Mouse (Mus musculus): Measurements from ENCODE around the gene Pxdn. TPM values are rescaled to one million over a fixed set of nuclear protein-coding genes. Genes with fewer than 3 reads are reported as not detected.

The Pxdn gene
- total and polyA plus RNA-seq, 3 experiments, result 28.7 to 69.4 (median 41.0) TPM

- no peaks in the 10 kb centered on the region for H3K27me3 ChIP-seq (ENCODE audit: control insufficient read depth, insufficient read depth, low read length)
- H3K27ac ChIP-seq, result no peak overlapping the region
- 59% methylated on average over 6 of the region's 6 CpGs for WGBS
- no peak overlapping the region for H3K4me3 ChIP-seq
- H3K9ac ChIP-seq (ENCODE audit: low read depth, low read length), result no peak overlapping the region
- intact Hi-C loops (cut with DNase I), result no loop called here
- H3K36me3 ChIP-seq (ENCODE audit: control insufficient read depth, insufficient read depth, low read length), result peaks cover 3% of the 10 kb centered on the region; the same call in 1 of the 2 replicates
- no peak for TF ChIP-seq CTCF (IDR thresholded peaks at IDR 0.05)
- no peak for TF ChIP-seq EP300 (IDR thresholded peaks at IDR 0.05; ENCODE audit: insufficient read depth, low read depth, low read length)
- TF ChIP-seq POLR2A (IDR thresholded peaks at IDR 0.05; ENCODE audit: insufficient read depth, low read depth, low read length), result no peak
- no peak for DNase-seq
- H3K4me1 ChIP-seq (ENCODE audit: control insufficient read depth, insufficient read depth, low read length), result no peaks in the 10 kb centered on the region
- no peaks in the 10 kb centered on the region for H3K79me2 ChIP-seq (replicated peaks; ENCODE audit: control insufficient read depth, insufficient read depth, low read length)
These were observed 47.7 kb downstream of the Pxdn start for GRCm38 (mm10) chr12:29985126-29985525.

- no peak overlapping the region for H3K27ac ChIP-seq
- WGBS, result 88% methylated on average over 10 of the region's 10 CpGs
- H3K9ac ChIP-seq (ENCODE audit: low read depth, low read length), result no peak overlapping the region
- no peaks in the 10 kb centered on the region for H3K79me2 ChIP-seq (replicated peaks; ENCODE audit: control insufficient read depth, insufficient read depth, low read length)
- no peaks in the 10 kb centered on the region for H3K27me3 ChIP-seq (ENCODE audit: control insufficient read depth, insufficient read depth, low read length)
- intact Hi-C loops (cut with DNase I), result no loop called here
- peaks cover 3% of the 10 kb centered on the region; the same call in 1 of the 2 replicates for H3K36me3 ChIP-seq (ENCODE audit: control insufficient read depth, insufficient read depth, low read length)
- TF ChIP-seq POLR2A (IDR thresholded peaks at IDR 0.05; ENCODE audit: insufficient read depth, low read depth, low read length), result no peak
- no peak for TF ChIP-seq CTCF (IDR thresholded peaks at IDR 0.05)
- no peak for TF ChIP-seq EP300 (IDR thresholded peaks at IDR 0.05; ENCODE audit: insufficient read depth, low read depth, low read length)
- no peaks in the 10 kb centered on the region for H3K4me1 ChIP-seq (ENCODE audit: control insufficient read depth, insufficient read depth, low read length)
- no peak for DNase-seq
- H3K4me3 ChIP-seq, result no peak overlapping the region
These were observed 48.8 kb downstream of the Pxdn start for GRCm38 (mm10) chr12:29986241-29986640.

DNA sequence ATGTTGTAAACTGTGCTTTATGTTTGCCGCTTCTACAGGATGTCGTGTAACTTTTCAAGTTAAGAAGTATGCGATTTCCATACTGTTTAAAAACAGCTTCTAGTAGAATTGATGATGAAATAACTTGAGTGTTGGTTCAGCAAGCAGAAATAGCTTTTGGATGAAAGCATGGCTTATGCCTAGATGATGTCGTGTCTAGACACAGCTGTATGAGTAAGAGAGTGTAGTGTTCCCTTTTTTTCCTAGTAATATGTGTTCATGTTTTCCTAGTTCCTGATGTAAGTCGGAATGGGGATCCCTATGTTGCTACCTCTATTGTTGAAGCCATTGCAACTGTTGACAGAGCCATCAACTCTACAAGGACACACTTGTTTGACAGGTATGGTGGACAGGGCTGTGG is 61.5 kb downstream of the Pxdn start:
- TF ChIP-seq POLR2A (IDR thresholded peaks at IDR 0.05; ENCODE audit: insufficient read depth, low read depth, low read length) (no peak), CTCF (IDR thresholded peaks at IDR 0.05) (no peak), EP300 (IDR thresholded peaks at IDR 0.05; ENCODE audit: insufficient read depth, low read depth, low read length) (no peak)
- 80% methylated on average over 5 of the region's 5 CpGs for WGBS
- intact Hi-C loops (cut with DNase I), result no loop called here
- no peak for DNase-seq
- Histone ChIP-seq H3K9ac (ENCODE audit: low read depth, low read length) (no peak overlapping the region), H3K27me3 (ENCODE audit: control insufficient read depth, insufficient read depth, low read length) (no peaks in the 10 kb centered on the region), H3K79me2 (replicated peaks; ENCODE audit: control insufficient read depth, insufficient read depth, low read length) (no peaks in the 10 kb centered on the region), H3K4me3 (no peak overlapping the region), H3K4me1 (ENCODE audit: control insufficient read depth, insufficient read depth, low read length) (no peaks in the 10 kb centered on the region), H3K27ac (no peak overlapping the region), H3K36me3 (ENCODE audit: control insufficient read depth, insufficient read depth, low read length) (no peaks in the 10 kb centered on the region)

GRCm38 (mm10) chr12:30001951-30002350 is 64.5 kb downstream of the Pxdn start:
- Histone ChIP-seq H3K4me3 (no peak overlapping the region), H3K27me3 (ENCODE audit: control insufficient read depth, insufficient read depth, low read length) (no peaks in the 10 kb centered on the region), H3K9ac (ENCODE audit: low read depth, low read length) (no peak overlapping the region), H3K79me2 (replicated peaks; ENCODE audit: control insufficient read depth, insufficient read depth, low read length) (no peaks in the 10 kb centered on the region), H3K4me1 (ENCODE audit: control insufficient read depth, insufficient read depth, low read length) (peaks cover 2% of the 10 kb centered on the region; the same call in 1 of the 2 replicates), H3K27ac (no peak overlapping the region), H3K36me3 (ENCODE audit: control insufficient read depth, insufficient read depth, low read length) (no peaks in the 10 kb centered on the region)
- WGBS, result 98% methylated on average over 16 of the region's 16 CpGs
- TF ChIP-seq CTCF (IDR thresholded peaks at IDR 0.05), result no peak
- TF ChIP-seq POLR2A (IDR thresholded peaks at IDR 0.05; ENCODE audit: insufficient read depth, low read depth, low read length), result no peak
- no peak for TF ChIP-seq EP300 (IDR thresholded peaks at IDR 0.05; ENCODE audit: insufficient read depth, low read depth, low read length)
- DNase-seq, result no peak
- intact Hi-C loops (cut with DNase I), result no loop called here

- WGBS, result 79% methylated on average over 14 of the region's 14 CpGs
- H3K36me3 ChIP-seq (ENCODE audit: control insufficient read depth, insufficient read depth, low read length), result peaks cover 4% of the 10 kb centered on the region; the same call in 1 of the 2 replicates
These were observed 66.4 kb downstream of the Pxdn start for GRCm38 (mm10) chr12:30003680-30004364.

GRCm38 (mm10) chr12:30004365-30004723 is 66.9 kb downstream of the Pxdn start:
- intact Hi-C loops (cut with DNase I), result no loop called here
- no peak for DNase-seq
- peaks cover 4% of the 10 kb centered on the region; the same call in 1 of the 2 replicates for H3K36me3 ChIP-seq (ENCODE audit: control insufficient read depth, insufficient read depth, low read length)
- 73% methylated on average over 5 of the region's 5 CpGs for WGBS
- H3K4me1 ChIP-seq (ENCODE audit: control insufficient read depth, insufficient read depth, low read length), result peaks cover 2% of the 10 kb centered on the region; the same call in 1 of the 2 replicates
- TF ChIP-seq CTCF (IDR thresholded peaks at IDR 0.05) (no peak), EP300 (IDR thresholded peaks at IDR 0.05; ENCODE audit: insufficient read depth, low read depth, low read length) (no peak)
- no peaks in the 10 kb centered on the region for H3K79me2 ChIP-seq (replicated peaks; ENCODE audit: control insufficient read depth, insufficient read depth, low read length)
- H3K4me3 ChIP-seq, result no peak overlapping the region
- H3K27ac ChIP-seq, result no peak overlapping the region
- H3K27me3 ChIP-seq (ENCODE audit: control insufficient read depth, insufficient read depth, low read length), result no peaks in the 10 kb centered on the region
- no peak overlapping the region for H3K9ac ChIP-seq (ENCODE audit: low read depth, low read length)

More at GRCm38 (mm10) chr12:30003680-30004364, 66.4 kb downstream of the Pxdn start:
- H3K79me2 ChIP-seq (replicated peaks; ENCODE audit: control insufficient read depth, insufficient read depth, low read length), result no peaks in the 10 kb centered on the region
- H3K27ac ChIP-seq, result peak overlapping the region; percentile 13; the same call in 1 of the 2 replicates
- intact Hi-C loops (cut with DNase I), result no loop called here
- no peak for TF ChIP-seq POLR2A (IDR thresholded peaks at IDR 0.05; ENCODE audit: insufficient read depth, low read depth, low read length)
- no peak for TF ChIP-seq EP300 (IDR thresholded peaks at IDR 0.05; ENCODE audit: insufficient read depth, low read depth, low read length)
- no peak for TF ChIP-seq CTCF (IDR thresholded peaks at IDR 0.05)
- no peaks in the 10 kb centered on the region for H3K27me3 ChIP-seq (ENCODE audit: control insufficient read depth, insufficient read depth, low read length)
- no peak overlapping the region for H3K9ac ChIP-seq (ENCODE audit: low read depth, low read length)
- peaks cover 2% of the 10 kb centered on the region; the same call in 1 of the 2 replicates for H3K4me1 ChIP-seq (ENCODE audit: control insufficient read depth, insufficient read depth, low read length)
- DNase-seq, result peak in 1 of 2 experiments; percentile 51
- H3K4me3 ChIP-seq, result no peak overlapping the region

Measured in heart, adult 2 months (tissue).